ENCODE assay signal across 19 mouse cellular contexts in the genomic region with DNA sequence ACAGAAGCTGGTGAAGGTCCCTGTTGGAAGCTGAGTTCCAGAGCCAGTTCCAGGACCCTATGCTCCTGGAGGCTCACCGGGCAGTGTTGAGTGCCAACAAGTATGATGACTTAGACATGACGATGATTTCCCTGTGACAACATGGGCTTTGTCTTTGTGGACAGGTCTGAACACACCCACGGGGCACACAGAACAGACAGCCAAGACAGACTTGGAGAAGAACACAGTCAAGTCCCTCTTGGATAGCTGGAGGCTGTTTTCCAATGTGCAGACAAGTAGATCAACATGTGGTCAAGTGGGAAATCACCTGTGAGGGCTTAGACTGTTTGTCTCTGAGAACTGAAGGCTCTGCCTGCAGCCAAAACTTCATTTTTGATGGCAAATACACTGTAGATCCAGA. TPM values are rescaled to one million over a fixed set of nuclear protein-coding genes. Genes with fewer than 3 reads are reported as not detected.
DNase-seq lines count a peak whose midpoint lies in the region; ATAC-seq and TF ChIP-seq lines count a peak whose summit lies in the region.
"Had no signal": no experiment of that assay in that cellular context is flagged by ENCODE, and none has a peak within 500 bp of the region (broad histone marks: within the 10 kb centered on the region; RNA-seq: fewer than 3 reads in every experiment).

No protein-coding gene starts in this region.

- no peaks in the 10 kb centered on the region for H3K36me3 ChIP-seq in embryonic facial prominence, embryonic 14.5 days (ENCODE audit: control insufficient read depth, insufficient read depth, low read length)
- no peaks in the 10 kb centered on the region for H3K36me3 ChIP-seq in embryonic facial prominence, embryonic 10.5 days (replicated peaks)
- H3K36me3 ChIP-seq in liver, embryonic 11.5 days (ENCODE audit: control insufficient read depth, insufficient read depth, low read length) = no peaks in the 10 kb centered on the region
- no peaks in the 10 kb centered on the region for H3K36me3 ChIP-seq in liver, postnatal 0 days (replicated peaks; ENCODE audit: insufficient read depth, low read length)
- no peaks in the 10 kb centered on the region for H3K36me3 ChIP-seq in heart, embryonic 12.5 days
- H3K36me3 ChIP-seq: G1E had no signal

- H3K9ac ChIP-seq in embryonic facial prominence, embryonic 14.5 days (ENCODE audit: low read depth, low read length) = no peak overlapping the region
- H3K9ac ChIP-seq in liver, embryonic 11.5 days (ENCODE audit: low read depth, low read length) = no peak overlapping the region
- no peak overlapping the region for H3K9ac ChIP-seq in liver, postnatal 0 days (replicated peaks)
- H3K9ac ChIP-seq in heart, embryonic 12.5 days = no peak overlapping the region

- peaks cover 6% of the 10 kb centered on the region; the same call in 1 of the 2 replicates for H3K4me1 ChIP-seq in embryonic facial prominence, embryonic 14.5 days (ENCODE audit: control insufficient read depth, insufficient read depth, low read length)
- peaks cover 12% of the 10 kb centered on the region for H3K4me1 ChIP-seq in embryonic facial prominence, embryonic 10.5 days
- no peaks in the 10 kb centered on the region for H3K4me1 ChIP-seq in liver, embryonic 11.5 days (replicated peaks; ENCODE audit: control insufficient read depth, insufficient read depth, low read length)
- H3K4me1 ChIP-seq in liver, postnatal 0 days (ENCODE audit: insufficient read depth) = no peaks in the 10 kb centered on the region
- H3K4me1 ChIP-seq in heart, embryonic 12.5 days (replicated peaks) = 0 out of 2 replicates have a peak, but pooled peaks cover 4% of the 10 kb centered on the region

- H3K27me3 ChIP-seq in embryonic facial prominence, embryonic 14.5 days (replicated peaks; ENCODE audit: control insufficient read depth, insufficient read depth, low read length) = no peaks in the 10 kb centered on the region
- no peaks in the 10 kb centered on the region for H3K27me3 ChIP-seq in embryonic facial prominence, embryonic 10.5 days (replicated peaks; ENCODE audit: low read depth, poor library complexity, severe bottlenecking)
- H3K27me3 ChIP-seq in liver, embryonic 11.5 days (replicated peaks; ENCODE audit: control insufficient read depth, insufficient read depth, low read length) = no peaks in the 10 kb centered on the region
- no peaks in the 10 kb centered on the region for H3K27me3 ChIP-seq in liver, postnatal 0 days (ENCODE audit: insufficient read depth, low read length)
- no peaks in the 10 kb centered on the region for H3K27me3 ChIP-seq in heart, embryonic 12.5 days (replicated peaks)
- H3K27me3 ChIP-seq: CH12.LX, Patski had no signal

- DNase-seq in embryonic facial prominence, embryonic 14.5 days (ENCODE audit: low spot score) = peak; percentile 12
- no peak for DNase-seq in embryonic facial prominence, embryonic 10.5 days (ENCODE audit: low spot score)
- DNase-seq in liver, embryonic 11.5 days (ENCODE audit: low spot score) = peak; percentile 23
- no peak for DNase-seq in liver, postnatal 0 days
- DNase-seq in fat pad, adult 2 months (ENCODE audit: extremely low read depth, low read depth, low spot score) = peak; percentile 90
- DNase-seq in gonadal fat pad, adult 2 months (ENCODE audit: low read depth) = peak; percentile 89
- DNase-seq in kidney, adult 9 months = no peak
- DNase-seq: adrenal gland, adult 8-10 months; adrenal gland, postnatal 10 days; adrenal gland, postnatal 25 days; B cell, adult 2 months; cerebellum, adult 11 months; cerebellum, adult 11-12 months had no signal

- no peak for ATAC-seq in embryonic facial prominence, embryonic 14.5 days (ENCODE audit: low read depth)
- no peak for ATAC-seq in liver, embryonic 11.5 days (replicated peaks; ENCODE audit: low FRiP score)
- no peak for ATAC-seq in liver, postnatal 0 days
- ATAC-seq in heart, embryonic 12.5 days (ENCODE audit: insufficient number of reproducible peaks, low FRiP score) = no peak
- ATAC-seq: activated CD4-positive, CD25-positive, alpha-beta regulatory T cell, adult 4 months; CD4-positive, CD25-positive, alpha-beta regulatory T cell, adult 4 months; Patski had no signal

- TF ChIP-seq CTCF in liver, postnatal 0 days (IDR thresholded peaks at IDR 0.05; ENCODE audit: low read depth) = no peak

- H3K4me2 ChIP-seq in embryonic facial prominence, embryonic 14.5 days (ENCODE audit: low read depth, low read length) = no peak overlapping the region
- no peak overlapping the region for H3K4me2 ChIP-seq in liver, embryonic 11.5 days
- no peak overlapping the region for H3K4me2 ChIP-seq in liver, postnatal 0 days (ENCODE audit: low read depth, low read length)
- no peak overlapping the region for H3K4me2 ChIP-seq in heart, embryonic 12.5 days

- no peak overlapping the region for H3K4me3 ChIP-seq in embryonic facial prominence, embryonic 14.5 days (ENCODE audit: low read depth, low read length)
- no peak overlapping the region for H3K4me3 ChIP-seq in embryonic facial prominence, embryonic 10.5 days
- no peak overlapping the region for H3K4me3 ChIP-seq in liver, embryonic 11.5 days (ENCODE audit: low read depth, low read length)
- no peak overlapping the region for H3K4me3 ChIP-seq in liver, postnatal 0 days (ENCODE audit: low read depth, low read length)
- H3K4me3 ChIP-seq in heart, embryonic 12.5 days = no peak overlapping the region

- no peak for TF ChIP-seq EP300 in liver, postnatal 0 days (IDR thresholded peaks at IDR 0.05; ENCODE audit: low read depth)

- H3K9me3 ChIP-seq in embryonic facial prominence, embryonic 14.5 days (ENCODE audit: control insufficient read depth, low read length) = no peaks in the 10 kb centered on the region
- H3K9me3 ChIP-seq in embryonic facial prominence, embryonic 10.5 days = no peaks in the 10 kb centered on the region
- H3K9me3 ChIP-seq in liver, embryonic 11.5 days (ENCODE audit: control insufficient read depth, low read length) = no peaks in the 10 kb centered on the region; the same call in 1 of the 2 replicates
- H3K9me3 ChIP-seq in liver, postnatal 0 days (ENCODE audit: low read length) = no peaks in the 10 kb centered on the region
- H3K9me3 ChIP-seq in heart, embryonic 12.5 days (replicated peaks) = no peaks in the 10 kb centered on the region; the same call in 1 of the 2 replicates

- H3K27ac ChIP-seq in embryonic facial prominence, embryonic 14.5 days (replicated peaks; ENCODE audit: low read depth, low read length) = no peak overlapping the region
- H3K27ac ChIP-seq in embryonic facial prominence, embryonic 10.5 days (replicated peaks) = no peak overlapping the region
- H3K27ac ChIP-seq in liver, embryonic 11.5 days (ENCODE audit: low read depth, low read length) = no peak overlapping the region
- H3K27ac ChIP-seq in liver, postnatal 0 days (ENCODE audit: low read depth) = no peak overlapping the region
- H3K27ac ChIP-seq in heart, embryonic 12.5 days (ENCODE audit: poor library complexity, severe bottlenecking) = no peak overlapping the region

- WGBS in embryonic facial prominence, embryonic 14.5 days = 78% methylated on average over 3 of the region's 3 CpGs
- 91% methylated on average over 3 of the region's 3 CpGs for WGBS in embryonic facial prominence, embryonic 10.5 days
- WGBS in liver, embryonic 11.5 days = 89% methylated on average over 3 of the region's 3 CpGs
- 77% methylated on average over 3 of the region's 3 CpGs for WGBS in liver, postnatal 0 days (ENCODE audit: insufficient replicate concordance)
- WGBS in heart, embryonic 12.5 days = 84% methylated on average over 3 of the region's 3 CpGs

RNA-seq across cellular contexts. Expression of gene Tlk1, which starts 31.4 kb away (rescaled TPM):
- 29.9 and 33.0 TPM in 2 replicates for polyA plus RNA-seq in embryonic facial prominence, embryonic 14.5 days (2014; fragmentation: Nextera tagmentation; extraction: Ambion mirVana)
- 29.2 TPM in 2 replicates for polyA plus RNA-seq in embryonic facial prominence, embryonic 10.5 days (2016; fragmentation: Nextera tagmentation; extraction: Ambion mirVana)
- polyA plus RNA-seq in liver, embryonic 11.5 days (2014; fragmentation: Nextera tagmentation; extraction: Ambion mirVana) = 52.2 and 54.7 TPM in 2 replicates
- polyA plus RNA-seq in liver, postnatal 0 days (2015; fragmentation: Nextera tagmentation; extraction: Ambion mirVana) = 23.2 and 25.3 TPM in 2 replicates
- 14.1 and 19.8 TPM in 2 replicates for polyA plus RNA-seq in gonadal fat pad, adult 2 months (2012; rRNA removed)
- polyA plus RNA-seq in heart, embryonic 12.5 days (2016; fragmentation: Nextera tagmentation; extraction: Ambion mirVana) = 38.5 and 43.6 TPM in 2 replicates

Comparison
In these comparisons a context has a peak if more than half of its experiments do, and no peak if none do; other contexts are left out.
1. DNase-seq: peak in embryonic facial prominence, embryonic 14.5 days (single experiment), liver, embryonic 11.5 days (single experiment), fat pad, adult 2 months (single experiment) and gonadal fat pad, adult 2 months (single experiment); none in embryonic facial prominence, embryonic 10.5 days (single experiment), liver, postnatal 0 days (single experiment) and kidney, adult 9 months (single experiment).